Mouse (Mus musculus): ENCODE results near the gene Npas3.

Gene Npas3

DNA sequence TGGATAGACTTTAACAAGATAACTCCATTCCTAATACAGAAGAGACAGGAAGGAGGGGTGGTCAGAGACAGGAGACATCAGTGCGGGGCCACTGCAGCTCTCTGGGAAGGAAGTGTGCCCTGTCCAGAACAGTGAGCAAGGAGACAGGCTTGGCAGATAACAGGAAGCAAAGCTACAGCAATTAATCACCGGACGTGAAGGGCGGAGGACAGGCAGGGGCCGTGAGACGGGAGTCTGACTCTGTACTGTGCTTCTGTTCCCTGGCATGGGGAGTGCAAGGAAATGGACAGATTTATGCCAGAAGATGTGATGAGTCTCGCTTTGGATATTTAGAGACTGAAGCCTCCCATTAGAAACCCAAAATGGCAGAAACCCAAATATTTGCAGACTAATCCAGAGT is 47.3 kb downstream of the Npas3 start:
- no peak for DNase-seq (ENCODE audit: low spot score in 2 of 2)

DNA sequence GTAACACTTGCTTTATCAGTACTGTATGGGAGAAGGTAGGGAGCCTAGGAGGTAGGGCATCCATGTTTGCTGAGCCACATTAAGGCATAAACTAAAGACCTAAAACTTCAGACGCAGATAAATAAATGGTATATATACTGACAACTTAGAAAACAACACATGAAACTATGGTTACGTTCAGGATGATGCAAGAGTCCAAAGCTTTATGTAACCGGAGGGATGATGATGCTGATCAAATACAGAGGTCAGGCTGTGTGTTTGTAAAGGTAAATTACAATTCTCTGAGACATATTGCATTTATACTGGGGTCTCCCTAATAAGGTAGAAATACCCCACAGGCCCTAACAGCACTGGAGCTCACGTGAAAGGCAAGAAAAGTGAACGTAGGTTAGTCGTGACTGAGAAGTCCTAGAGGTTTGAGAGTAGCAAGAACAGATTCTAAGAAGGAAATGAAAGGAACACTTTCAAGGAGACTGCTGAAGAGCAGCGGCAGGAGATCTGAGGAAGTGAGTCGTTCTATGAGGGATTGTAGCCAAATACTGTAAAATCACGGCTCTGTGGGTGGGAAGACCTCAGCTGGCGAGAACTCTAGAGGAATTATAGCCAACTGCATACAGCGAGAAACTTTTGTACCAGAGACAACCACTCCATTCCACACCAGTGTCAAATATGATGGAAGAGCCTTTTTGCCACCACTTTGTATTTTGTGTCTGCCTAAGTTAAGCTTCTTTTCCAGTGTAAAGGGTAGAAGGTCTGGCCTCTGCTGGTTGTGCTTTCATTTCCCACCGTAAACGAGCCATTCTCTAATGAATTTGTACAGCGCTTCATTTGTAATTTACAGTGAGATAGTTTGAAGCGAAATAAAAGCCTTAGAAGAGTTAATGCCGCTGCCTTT is 49.7 kb downstream of the Npas3 start:
- no peak for DNase-seq (ENCODE audit: low spot score in 2 of 2)

DNA sequence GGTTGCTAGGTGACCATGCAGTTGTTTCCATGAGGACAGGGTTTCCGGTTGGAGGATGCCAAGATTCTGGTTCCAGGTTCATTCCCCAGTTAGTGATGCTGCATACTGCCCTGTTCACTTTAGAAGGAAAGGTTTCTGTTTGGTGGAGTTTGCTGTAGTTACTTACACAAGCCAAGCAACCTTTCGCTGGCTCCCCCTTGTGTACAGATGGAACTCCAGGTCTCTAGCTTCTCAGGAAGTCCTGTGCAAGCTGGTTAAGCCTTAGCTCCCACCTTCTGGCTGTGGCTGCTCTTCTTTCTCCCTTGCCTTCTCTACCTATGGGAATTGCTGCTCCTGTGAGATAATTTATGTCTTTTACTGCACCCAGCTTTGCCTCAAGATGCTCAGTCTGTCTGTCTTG is 52.5 kb downstream of the Npas3 start:
- no peak for DNase-seq (ENCODE audit: low spot score in 2 of 2)

DNA sequence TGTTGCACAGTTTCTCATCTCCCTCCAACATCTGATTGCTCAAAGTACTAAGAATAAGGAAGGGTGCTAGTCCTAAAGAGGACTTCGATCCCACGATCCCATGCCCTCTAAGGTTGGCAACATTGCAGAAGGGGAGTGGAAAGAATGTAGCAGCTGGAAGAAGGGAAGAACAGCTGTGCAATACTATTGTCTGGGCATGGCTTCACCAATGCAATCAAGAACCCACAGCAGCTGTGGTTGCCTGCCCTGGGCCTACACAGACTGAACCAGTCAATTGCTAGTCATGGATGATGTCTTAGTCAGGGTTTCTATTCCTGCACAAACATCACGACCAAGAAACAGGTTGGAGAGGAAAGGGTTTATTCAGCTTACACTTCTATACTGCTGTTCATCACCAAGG is 53.7 kb downstream of the Npas3 start:
- DNase-seq (ENCODE audit: low spot score in 2 of 2) = no peak

GRCm38 (mm10) chr12:53316715-53317114 is 68.2 kb downstream of the Npas3 start:
- no peak for DNase-seq (ENCODE audit: low spot score in 2 of 2)

DNA sequence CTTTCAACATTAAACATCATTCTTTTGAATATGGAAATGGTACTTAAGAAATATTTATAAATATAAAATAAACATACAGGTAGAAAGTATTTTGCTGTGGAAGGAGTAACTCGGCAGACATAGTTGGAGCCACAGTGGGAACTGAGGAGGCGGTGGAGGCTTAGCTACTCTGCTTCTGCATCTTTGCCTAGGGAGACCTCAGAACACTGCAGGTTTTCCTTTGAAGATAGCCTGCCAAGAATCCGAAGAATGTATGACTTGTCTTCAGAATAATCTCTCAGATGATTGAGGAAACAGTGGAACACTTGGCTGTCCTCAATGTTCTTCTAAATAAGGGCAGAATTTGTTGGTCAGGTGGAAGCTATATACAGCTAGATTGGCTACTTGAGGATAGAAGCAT is 69.3 kb downstream of the Npas3 start:
- DNase-seq (ENCODE audit: low spot score in 2 of 2) = no peak

- DNase-seq (ENCODE audit: low spot score in 2 of 2) = no peak
Measured at GRCm38 (mm10) chr12:53320526-53320925, 72.0 kb downstream of the Npas3 start.

- DNase-seq (ENCODE audit: low spot score in 2 of 2) = no peak
Measured at GRCm38 (mm10) chr12:53321018-53321417, 72.5 kb downstream of the Npas3 start.

- DNase-seq (ENCODE audit: low spot score in 2 of 2) = no peak
Measured at GRCm38 (mm10) chr12:53321944-53322343, 73.5 kb downstream of the Npas3 start.

- DNase-seq (ENCODE audit: low spot score in 2 of 2) = no peak
Measured at GRCm38 (mm10) chr12:53327653-53328188, 79.2 kb downstream of the Npas3 start.

DNA sequence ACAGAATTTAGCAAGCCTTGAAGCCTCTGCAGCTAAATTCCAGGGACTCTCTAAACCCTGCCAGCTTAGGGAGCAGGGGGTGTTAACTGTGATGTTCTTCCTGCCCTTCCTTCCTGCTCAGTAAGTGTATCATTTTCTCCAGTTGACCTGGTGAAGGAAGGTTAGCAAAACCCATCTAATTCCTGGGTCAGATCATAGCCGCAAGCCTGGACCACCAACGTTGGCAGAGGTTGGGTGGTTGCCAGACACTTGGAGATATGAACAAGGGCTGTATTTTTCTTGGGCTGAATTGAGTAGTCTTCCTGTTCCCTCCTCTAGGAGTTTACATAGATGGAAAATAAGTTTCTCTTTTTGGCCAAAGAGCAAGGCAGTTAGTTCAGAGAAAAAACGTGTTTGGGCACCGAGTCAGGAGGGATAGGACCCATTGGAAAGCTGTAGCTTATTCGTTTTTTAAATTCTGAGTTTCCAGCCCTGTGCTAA is 79.8 kb downstream of the Npas3 start:
- no peak for DNase-seq (ENCODE audit: low spot score in 2 of 2)

DNA sequence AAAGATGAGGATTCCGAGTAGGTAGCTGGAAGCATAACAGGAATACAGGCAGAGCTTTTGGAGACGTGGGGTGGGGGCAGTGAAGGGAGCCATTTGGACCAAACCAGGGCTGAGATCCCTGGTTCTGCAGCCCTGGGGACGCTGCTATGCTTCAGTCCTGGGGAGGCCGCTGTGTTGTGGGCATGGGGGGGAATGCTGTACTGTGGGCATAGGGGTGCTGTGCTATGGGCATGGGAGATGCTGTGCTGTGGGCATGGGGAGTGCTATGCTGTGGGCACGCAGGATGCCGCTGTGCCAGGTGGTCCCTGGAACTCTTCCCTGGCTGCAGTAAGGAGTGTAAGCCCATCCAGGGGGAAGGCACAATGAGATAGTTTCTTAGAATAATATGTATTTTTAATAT is 81.7 kb downstream of the Npas3 start:
- no peak for DNase-seq (ENCODE audit: low spot score in 2 of 2)

GRCm38 (mm10) chr12:53331391-53331790 is 82.9 kb downstream of the Npas3 start:
- DNase-seq (ENCODE audit: low spot score in 2 of 2) = no peak

DNA sequence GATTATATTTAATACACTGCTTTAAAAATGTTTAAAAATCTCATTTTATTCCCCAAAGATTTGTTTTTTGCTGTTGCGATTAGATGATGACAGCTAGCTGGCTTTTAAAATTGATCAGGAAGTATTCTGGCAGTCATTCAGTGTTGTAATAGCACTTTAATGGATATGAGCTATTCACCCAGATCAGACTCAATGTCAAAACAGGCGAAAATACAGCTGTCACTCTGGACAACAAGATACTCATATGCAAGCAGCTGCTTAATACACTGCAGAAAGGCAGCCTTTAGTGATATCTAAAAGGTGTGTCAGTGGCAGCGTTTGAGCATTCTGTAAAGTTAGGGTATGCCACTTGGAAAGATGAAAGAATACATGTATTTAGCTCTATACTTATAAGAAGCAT is 83.3 kb downstream of the Npas3 start:
- DNase-seq (ENCODE audit: low spot score in 2 of 2) = no peak

GRCm38 (mm10) chr12:53333251-53333650 is 84.8 kb downstream of the Npas3 start:
- DNase-seq (ENCODE audit: low spot score in 2 of 2) = no peak

DNA sequence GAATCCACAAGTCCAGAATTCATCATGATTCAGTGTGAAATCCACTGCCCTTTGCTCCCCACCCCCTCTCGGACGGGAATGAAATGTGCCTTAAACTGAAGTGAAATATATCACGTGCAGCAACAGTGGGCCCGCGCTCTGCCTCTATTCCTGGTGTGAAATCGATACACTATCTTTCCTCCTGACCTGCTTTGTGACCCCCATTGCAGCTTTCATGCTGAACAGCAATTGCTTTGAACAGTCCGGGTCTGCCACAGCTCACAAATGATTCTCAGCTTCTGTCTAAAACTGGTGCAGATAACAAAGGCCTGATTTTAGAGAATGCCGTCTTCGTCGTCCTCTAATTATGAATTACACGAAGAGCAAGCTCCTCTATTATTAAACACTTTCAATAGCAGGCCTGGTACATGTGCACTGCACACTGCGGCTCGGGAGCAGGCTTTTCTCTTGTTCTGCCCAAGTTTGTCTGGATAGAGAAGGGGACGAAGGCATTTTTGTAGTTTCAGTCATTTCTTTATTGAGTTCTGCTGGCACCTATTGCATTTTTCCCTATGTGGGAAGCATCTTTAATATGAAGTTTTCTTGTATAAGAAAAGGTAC is 90.0 kb downstream of the Npas3 start:
- DNase-seq (ENCODE audit: low spot score in 2 of 2) = no peak

DNA sequence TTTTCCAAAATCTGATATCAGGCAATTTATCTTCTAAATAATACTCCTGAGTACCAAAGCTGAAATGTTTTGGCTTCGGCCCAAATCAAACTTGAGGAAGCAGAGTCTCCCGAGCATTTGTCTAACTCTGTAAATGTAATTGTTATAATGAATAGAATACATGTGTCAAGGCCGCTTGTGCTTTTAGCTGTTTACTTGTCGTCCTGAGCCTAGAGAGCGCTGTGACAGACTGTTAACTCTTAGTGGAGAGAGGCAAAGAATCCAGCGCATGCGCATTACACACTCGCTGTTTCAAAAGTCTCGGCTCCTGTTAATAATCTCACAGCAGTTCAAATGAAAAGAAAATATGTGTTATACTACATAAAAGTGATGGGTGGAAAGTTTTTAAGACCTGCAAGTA is 94.3 kb downstream of the Npas3 start:
- no peak for DNase-seq (ENCODE audit: low spot score in 2 of 2)

DNA sequence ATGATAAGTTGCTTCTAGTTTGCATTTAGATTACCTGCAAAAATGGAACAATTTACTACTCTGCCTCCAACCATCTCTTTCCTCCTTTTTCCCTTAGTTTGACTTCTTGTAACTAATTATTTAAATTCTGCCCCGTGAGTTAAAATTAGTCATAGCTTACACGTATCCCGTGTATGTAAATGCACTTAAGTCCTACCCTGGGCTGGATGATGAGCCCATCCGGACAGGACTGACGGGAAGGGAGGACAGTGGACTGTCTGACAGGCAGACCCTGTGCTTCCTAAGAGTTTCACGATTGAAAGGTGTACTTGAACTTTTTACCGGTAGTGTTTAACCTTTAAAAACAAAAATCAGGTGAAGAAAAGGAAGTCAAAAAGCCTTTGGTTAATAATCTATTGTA is 103.4 kb downstream of the Npas3 start:
- DNase-seq (ENCODE audit: low spot score in 2 of 2) = no peak

GRCm38 (mm10) chr12:53365751-53366150 is 117.3 kb downstream of the Npas3 start:
- no peak for DNase-seq (ENCODE audit: low spot score in 2 of 2)

DNA sequence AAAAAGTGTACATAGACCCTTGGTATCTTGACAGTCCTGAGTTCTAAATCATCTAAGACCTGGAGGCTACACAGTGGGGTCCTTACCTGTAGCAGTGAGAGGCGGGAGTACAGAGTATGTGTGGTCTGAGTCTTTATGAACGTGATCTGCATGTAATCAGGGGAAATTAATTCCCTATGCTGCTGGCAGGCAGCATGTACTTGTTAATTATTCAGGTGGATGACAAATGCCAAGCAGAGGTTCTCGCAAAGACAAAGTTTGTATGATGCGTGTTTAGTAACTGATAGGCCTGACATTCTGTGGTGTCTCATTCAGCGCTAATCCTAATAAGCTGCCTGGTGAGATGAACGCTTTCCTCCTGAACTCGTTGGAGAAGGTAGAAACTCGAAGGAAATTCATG is 136.4 kb downstream of the Npas3 start:
- no peak for DNase-seq (ENCODE audit: low spot score in 2 of 2)

GRCm38 (mm10) chr12:53405856-53406255 is 157.4 kb downstream of the Npas3 start:
- no peak for DNase-seq (ENCODE audit: low spot score in 2 of 2)

DNA sequence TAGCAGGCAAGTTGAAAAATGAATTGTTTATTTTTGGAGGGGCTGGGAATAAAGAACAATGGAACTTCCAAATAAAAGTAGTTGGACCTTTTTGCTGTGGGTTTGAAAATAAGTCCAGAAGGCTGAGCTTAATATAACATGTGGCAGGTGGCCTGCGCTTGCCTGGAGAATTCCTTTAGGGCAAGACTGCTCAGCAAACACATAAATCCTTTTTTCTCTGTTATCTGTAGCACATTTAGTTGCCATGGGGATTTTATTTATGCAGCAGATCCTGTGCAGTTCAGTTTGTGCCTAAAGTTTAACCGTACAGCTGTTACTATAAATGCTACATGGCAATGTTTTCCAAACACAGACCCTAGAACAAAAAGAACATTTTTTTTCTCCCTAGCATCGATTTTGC is 159.3 kb downstream of the Npas3 start:
- DNase-seq (ENCODE audit: low spot score in 2 of 2) = no peak

GRCm38 (mm10) chr12:53409711-53410110 is 161.2 kb downstream of the Npas3 start:
- no peak for DNase-seq (ENCODE audit: low spot score in 2 of 2)

All from spleen, postnatal 36 days (tissue).